Mouse (Mus musculus): ENCODE measurements around the gene Csmd2. TPM values are rescaled to one million over a fixed set of nuclear protein-coding genes. Genes with fewer than 3 reads are reported as not detected.
"Not testable (repeated sequence)": the region's sequence is repeated elsewhere in the genome, so short reads cannot be mapped to it uniquely, and the experiment has no call there.

Gene Csmd2
- polyA plus RNA-seq, 1 experiment from 2014 or later = 0.12 TPM

DNA sequence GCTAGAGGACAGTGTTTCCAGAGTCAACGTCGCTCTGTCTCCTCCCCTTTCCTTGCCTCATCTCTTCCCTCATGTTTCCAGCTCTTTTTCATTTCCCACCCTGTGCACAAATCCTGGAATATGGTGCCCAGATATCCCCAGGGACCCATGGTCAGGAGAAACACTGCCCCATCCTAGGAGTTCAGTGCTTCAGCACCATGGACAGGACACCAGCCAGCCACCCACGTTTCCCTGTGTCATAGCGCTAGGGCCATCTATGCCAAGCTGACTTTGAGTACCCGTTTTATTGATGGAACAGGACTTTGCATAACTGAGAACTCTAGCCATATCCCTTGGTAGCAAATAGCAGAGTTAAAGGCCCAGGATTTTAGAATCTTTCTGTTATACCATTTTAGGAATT, 55.0 kb downstream of the Csmd2 start:
- Histone ChIP-seq H3K4me1 (ENCODE audit: insufficient read depth) (no peaks in the 10 kb centered on the region), H3K9ac (no peak overlapping the region), H3K36me3 (ENCODE audit: insufficient read depth) (no peaks in the 10 kb centered on the region), H3K9me3 (ENCODE audit: low read depth, low read length) (no peaks in the 10 kb centered on the region), H3K4me3 (ENCODE audit: low read depth, low read length) (no peak overlapping the region), H3K27ac (ENCODE audit: low read depth) (no peak overlapping the region), H3K27me3 (ENCODE audit: insufficient read depth, low read length) (no peaks in the 10 kb centered on the region), H3K4me2 (no peak overlapping the region)
- TF ChIP-seq CTCF (IDR thresholded peaks at IDR 0.05; ENCODE audit: low read depth) = no peak
- no peak for ATAC-seq (ENCODE audit: insufficient read depth)
- DNase-seq = peak; percentile 78
- WGBS = 32% methylated on average over 5 of the region's 5 CpGs

DNA sequence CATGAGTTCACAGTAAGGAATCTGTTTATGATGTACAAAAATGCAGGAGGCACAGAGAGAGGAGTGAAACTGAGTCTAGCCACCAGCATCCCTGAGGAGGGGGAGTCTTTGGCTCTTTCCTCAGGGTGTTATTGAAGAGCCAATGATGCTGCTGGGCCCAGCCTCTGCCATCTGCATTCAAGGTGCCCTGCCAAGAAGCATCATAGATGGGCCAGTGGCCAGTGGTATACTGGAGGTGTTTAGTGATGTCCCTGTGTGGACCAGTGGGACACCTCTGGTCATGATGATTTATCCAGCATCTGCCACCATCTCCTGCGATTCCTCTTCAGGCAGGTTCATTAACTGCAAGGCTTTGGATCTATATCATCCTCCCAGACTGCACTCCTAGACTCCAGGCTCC, 61.1 kb downstream of the Csmd2 start:
- TF ChIP-seq CTCF (IDR thresholded peaks at IDR 0.05; ENCODE audit: low read depth) = no peak
- H3K27me3 ChIP-seq (ENCODE audit: insufficient read depth, low read length) = no peaks in the 10 kb centered on the region
- H3K9me3 ChIP-seq (ENCODE audit: low read depth, low read length) = no peaks in the 10 kb centered on the region
- H3K4me3 ChIP-seq (ENCODE audit: low read depth, low read length) = no peak overlapping the region
- no peak overlapping the region for H3K4me2 ChIP-seq
- ATAC-seq (ENCODE audit: insufficient read depth) = no peak
- H3K27ac ChIP-seq (ENCODE audit: low read depth) = no peak overlapping the region
- H3K36me3 ChIP-seq (ENCODE audit: insufficient read depth) = no peaks in the 10 kb centered on the region
- H3K4me1 ChIP-seq (ENCODE audit: insufficient read depth) = no peaks in the 10 kb centered on the region
- no peak for DNase-seq
- no peak overlapping the region for H3K9ac ChIP-seq
- 75% methylated on average over 1 of the region's 1 CpGs for WGBS

DNA sequence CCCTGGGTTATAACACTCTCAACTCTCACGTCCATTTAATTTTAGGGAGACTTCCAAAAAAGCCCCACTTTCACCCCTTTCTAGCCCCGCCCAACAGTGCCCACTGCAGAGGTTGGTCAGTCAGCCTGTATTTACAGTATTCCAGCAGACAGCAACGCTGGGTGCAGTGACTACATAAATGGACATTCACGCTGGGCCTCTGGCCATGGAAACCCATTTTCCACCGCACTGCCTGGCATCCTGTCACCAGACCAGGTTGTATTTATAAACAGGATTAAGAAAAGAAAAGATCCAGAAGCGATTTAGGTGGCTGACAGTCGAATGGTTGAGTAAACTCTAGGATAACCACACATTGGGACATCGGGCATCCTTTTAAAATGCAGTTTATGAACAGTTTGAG, 65.0 kb downstream of the Csmd2 start:
- WGBS = 63% methylated on average over 8 of the region's 8 CpGs
- Histone ChIP-seq H3K4me1 (ENCODE audit: insufficient read depth) (no peaks in the 10 kb centered on the region), H3K4me2 (no peak overlapping the region), H3K9ac (no peak overlapping the region), H3K9me3 (ENCODE audit: low read depth, low read length) (no peaks in the 10 kb centered on the region), H3K27me3 (ENCODE audit: insufficient read depth, low read length) (no peaks in the 10 kb centered on the region), H3K4me3 (ENCODE audit: low read depth, low read length) (no peak overlapping the region), H3K27ac (ENCODE audit: low read depth) (no peak overlapping the region), H3K36me3 (ENCODE audit: insufficient read depth) (no peaks in the 10 kb centered on the region)
- ATAC-seq (ENCODE audit: insufficient read depth) = no peak
- no peak for DNase-seq
- no peak for TF ChIP-seq CTCF (IDR thresholded peaks at IDR 0.05; ENCODE audit: low read depth)

DNA sequence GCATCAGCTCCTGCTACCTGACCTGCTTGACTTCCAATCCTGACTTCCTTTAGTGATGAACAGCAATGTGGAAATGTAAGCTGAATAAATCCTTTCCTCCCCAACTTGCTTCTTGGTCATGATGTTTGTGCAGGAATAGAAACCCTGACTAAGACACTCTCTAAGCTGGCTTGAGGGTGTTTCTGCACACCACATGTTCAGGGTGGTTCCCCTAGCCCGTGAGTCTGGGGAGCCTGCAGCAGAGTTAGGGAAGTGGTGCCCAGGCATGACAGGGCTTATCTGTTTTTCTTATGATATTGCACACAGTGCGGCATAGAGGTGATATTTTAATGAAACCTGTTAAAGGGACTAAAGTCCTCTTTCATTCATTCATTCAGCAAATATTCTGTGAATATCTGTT, 73.6 kb downstream of the Csmd2 start:
- not testable (repeated sequence) for DNase-seq; H3K9me3 ChIP-seq (ENCODE audit: low read depth, low read length); H3K4me1 ChIP-seq (ENCODE audit: insufficient read depth); H3K27me3 ChIP-seq (ENCODE audit: insufficient read depth, low read length); H3K27ac ChIP-seq (ENCODE audit: low read depth); H3K9ac ChIP-seq; ATAC-seq (ENCODE audit: insufficient read depth); H3K4me2 ChIP-seq; H3K4me3 ChIP-seq (ENCODE audit: low read depth, low read length); H3K36me3 ChIP-seq (ENCODE audit: insufficient read depth)
- WGBS = 68% methylated on average over 2 of the region's 2 CpGs

DNA sequence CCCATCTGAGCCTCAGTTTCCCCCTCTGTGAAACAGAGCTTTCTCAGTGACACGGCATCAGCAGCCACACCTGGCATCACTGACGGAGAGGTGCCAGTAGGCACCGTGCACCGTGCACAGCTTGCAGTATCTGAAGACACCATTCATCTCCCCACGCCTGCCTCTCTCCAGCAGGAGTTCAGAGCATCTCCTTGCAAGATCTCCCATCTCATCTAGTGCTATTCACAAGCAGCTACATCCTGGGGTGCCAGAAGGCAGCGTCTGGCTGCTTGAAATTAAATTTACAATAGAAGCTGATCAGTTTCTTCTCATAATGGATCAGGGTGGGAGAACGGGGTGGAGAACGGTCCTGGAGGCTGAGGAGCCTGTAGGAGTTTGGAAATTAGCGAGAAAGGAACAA, 79.5 kb downstream of the Csmd2 start:
- no peak overlapping the region for H3K4me2 ChIP-seq
- DNase-seq (no peak), ATAC-seq (ENCODE audit: insufficient read depth) (no peak)
- WGBS = 78% methylated on average over 9 of the region's 9 CpGs
- H3K9me3 ChIP-seq (ENCODE audit: low read depth, low read length) = no peaks in the 10 kb centered on the region
- TF ChIP-seq CTCF (IDR thresholded peaks at IDR 0.05; ENCODE audit: low read depth) = no peak
- no peak overlapping the region for H3K9ac ChIP-seq
- no peaks in the 10 kb centered on the region for H3K4me1 ChIP-seq (ENCODE audit: insufficient read depth)
- no peaks in the 10 kb centered on the region for H3K36me3 ChIP-seq (ENCODE audit: insufficient read depth)
- H3K27me3 ChIP-seq (ENCODE audit: insufficient read depth, low read length) = no peaks in the 10 kb centered on the region
- no peak overlapping the region for H3K4me3 ChIP-seq (ENCODE audit: low read depth, low read length)
- no peak overlapping the region for H3K27ac ChIP-seq (ENCODE audit: low read depth)

DNA sequence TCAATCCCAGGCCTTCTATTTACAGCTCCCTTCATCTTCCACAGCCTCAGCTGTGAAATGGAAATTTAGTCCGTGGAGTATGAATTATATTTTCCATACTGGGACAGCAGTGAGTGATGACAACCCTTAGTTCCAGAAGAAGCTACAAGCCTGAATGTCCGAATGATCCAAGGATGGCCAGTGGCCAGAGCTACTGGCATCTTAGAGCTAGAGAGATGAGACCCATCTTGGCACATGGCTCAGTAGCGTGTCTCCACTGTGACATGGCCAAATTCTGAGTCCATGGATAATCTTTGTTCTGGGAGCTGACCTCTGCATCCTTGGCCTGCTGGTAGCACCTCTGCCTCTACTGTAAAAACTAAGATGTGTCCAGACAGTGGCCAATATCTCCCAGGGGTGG, 96.8 kb downstream of the Csmd2 start:
- WGBS = 84% methylated on average over 3 of the region's 3 CpGs
- Histone ChIP-seq H3K9ac (no peak overlapping the region), H3K4me1 (ENCODE audit: insufficient read depth) (no peaks in the 10 kb centered on the region), H3K27me3 (ENCODE audit: insufficient read depth, low read length) (no peaks in the 10 kb centered on the region), H3K4me3 (ENCODE audit: low read depth, low read length) (no peak overlapping the region), H3K36me3 (ENCODE audit: insufficient read depth) (no peaks in the 10 kb centered on the region), H3K4me2 (no peak overlapping the region), H3K9me3 (ENCODE audit: low read depth, low read length) (no peaks in the 10 kb centered on the region), H3K27ac (ENCODE audit: low read depth) (no peak overlapping the region)
- TF ChIP-seq CTCF (IDR thresholded peaks at IDR 0.05; ENCODE audit: low read depth) = no peak
- no peak for DNase-seq
- ATAC-seq (ENCODE audit: insufficient read depth) = no peak

DNA sequence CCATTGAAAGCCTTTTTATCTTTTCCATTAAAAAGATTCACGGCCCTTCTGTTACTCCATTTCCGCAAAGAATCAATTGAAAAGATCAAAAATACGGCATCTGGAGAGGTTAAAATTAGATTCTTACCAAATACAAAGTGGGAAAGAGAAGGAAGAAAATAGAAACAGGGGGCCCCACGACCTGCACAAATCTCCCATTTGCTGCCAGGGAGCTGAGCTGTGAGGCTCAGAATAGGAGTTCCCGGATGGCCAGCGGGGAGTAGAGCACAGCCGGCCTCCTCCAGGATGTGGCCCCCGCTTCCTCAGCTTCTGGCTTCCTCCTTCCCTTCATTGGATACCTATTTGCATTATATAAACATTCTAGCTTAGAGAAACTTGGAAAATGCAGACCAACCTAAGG, 97.4 kb downstream of the Csmd2 start:
- 73% methylated on average over 8 of the region's 8 CpGs for WGBS
- no peak for TF ChIP-seq CTCF (IDR thresholded peaks at IDR 0.05; ENCODE audit: low read depth)
- ATAC-seq (ENCODE audit: insufficient read depth) (no peak), DNase-seq (no peak)
- Histone ChIP-seq H3K9ac (no peak overlapping the region), H3K4me2 (no peak overlapping the region), H3K27me3 (ENCODE audit: insufficient read depth, low read length) (no peaks in the 10 kb centered on the region), H3K36me3 (ENCODE audit: insufficient read depth) (no peaks in the 10 kb centered on the region), H3K27ac (ENCODE audit: low read depth) (no peak overlapping the region), H3K4me3 (ENCODE audit: low read depth, low read length) (no peak overlapping the region), H3K4me1 (ENCODE audit: insufficient read depth) (no peaks in the 10 kb centered on the region), H3K9me3 (ENCODE audit: low read depth, low read length) (no peaks in the 10 kb centered on the region)

DNA sequence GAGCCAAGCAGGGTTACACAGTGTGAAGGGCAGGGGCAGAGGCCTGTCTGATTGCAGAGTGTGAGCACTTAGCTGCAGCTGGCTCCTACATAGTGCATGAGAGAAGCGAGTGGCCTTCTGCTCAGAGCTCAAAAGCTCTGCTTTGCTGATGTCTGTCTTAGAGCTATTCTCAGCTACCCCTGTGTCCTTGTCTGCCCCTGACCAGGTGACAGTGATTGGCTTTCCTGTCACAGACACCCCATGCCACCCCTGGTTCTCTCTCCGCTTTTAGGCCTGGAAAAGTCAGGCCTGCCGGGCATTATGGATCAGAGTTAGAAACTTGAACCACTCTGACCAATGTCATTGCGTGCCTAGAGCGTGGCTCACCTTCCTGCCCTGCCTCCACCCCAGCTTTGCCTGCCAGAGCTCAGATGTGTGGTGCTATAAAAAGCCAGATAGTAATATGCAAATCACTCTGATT, 99.5 kb downstream of the Csmd2 start:
- Histone ChIP-seq H3K9me3 (ENCODE audit: low read depth, low read length) (no peaks in the 10 kb centered on the region), H3K4me1 (ENCODE audit: insufficient read depth) (no peaks in the 10 kb centered on the region), H3K27ac (ENCODE audit: low read depth) (no peak overlapping the region), H3K9ac (no peak overlapping the region), H3K4me2 (no peak overlapping the region), H3K36me3 (ENCODE audit: insufficient read depth) (no peaks in the 10 kb centered on the region), H3K4me3 (ENCODE audit: low read depth, low read length) (no peak overlapping the region), H3K27me3 (ENCODE audit: insufficient read depth, low read length) (no peaks in the 10 kb centered on the region)
- no peak for ATAC-seq (ENCODE audit: insufficient read depth)
- DNase-seq = no peak
- no peak for TF ChIP-seq CTCF (IDR thresholded peaks at IDR 0.05; ENCODE audit: low read depth)
- 83% methylated on average over 5 of the region's 5 CpGs for WGBS

All from lung, embryonic 14.5 days (tissue).